Mouse (Mus musculus) spleen, adult 2 months (tissue): ENCODE results near the gene Birc3.
A peak's percentile ranks its signal among the peaks of the same experiment; 100 is the strongest.

Experiments used
- CTCF ChIP-seq: fragments of 200-500 bp; IDR thresholded peaks from 2 replicates; pipeline ENCODE4 v1.5.1; 2011; ENCODE audit warnings: mild to moderate bottlenecking, inconsistent platforms; ENCODE audit not compliant: insufficient read depth, insufficient read length, insufficient replicate concordance; ENCODE audit errors: extremely low read depth
- POLR2A ChIP-seq: fragments of 200-500 bp; IDR thresholded peaks from 2 replicates; pipeline ENCODE4 v1.6.1; 2011; ENCODE audit warnings: low read depth, low read length, inconsistent platforms

GRCm38 (mm10) chr9:7870556-7871315 is 2.2 kb downstream of the Birc3 start:
- TF ChIP-seq CTCF, result no peak
- peak; percentile 73 for TF ChIP-seq POLR2A
